Mouse (Mus musculus): ENCODE measurements at regions not wholly inside any gene's neighbourhood (a gene's known extent, or its start where the extent isn't known, plus 50 kb on each side); places are given as distances from the start of the nearest gene placed in this dataset.

GRCm38 (mm10) chr8:44656031-44656430 lies 279.2 kb upstream of the Fat1 start:
- H3K9me3 ChIP-seq (ENCODE audit: low read length): no peaks in the 10 kb centered on the region
- no peak overlapping the region for H3K4me2 ChIP-seq (ENCODE audit: low read depth, low read length)
- H3K27me3 ChIP-seq (ENCODE audit: insufficient read depth, low read length): no peaks in the 10 kb centered on the region
- no peak for TF ChIP-seq EP300 (IDR thresholded peaks at IDR 0.05; ENCODE audit: low read depth)
- TF ChIP-seq CTCF (IDR thresholded peaks at IDR 0.05; ENCODE audit: low read depth): no peak
- ATAC-seq: no peak
- H3K27ac ChIP-seq (ENCODE audit: low read depth): no peak overlapping the region
- H3K9ac ChIP-seq (replicated peaks): no peak overlapping the region
- no peak for DNase-seq
- no peak overlapping the region for H3K4me3 ChIP-seq (ENCODE audit: low read depth, low read length)
- H3K36me3 ChIP-seq (replicated peaks; ENCODE audit: insufficient read depth, low read length): no peaks in the 10 kb centered on the region
- H3K4me1 ChIP-seq (ENCODE audit: insufficient read depth): no peaks in the 10 kb centered on the region

GRCm38 (mm10) chr8:44656470-44656869 lies 278.8 kb upstream of the Fat1 start:
- H3K27me3 ChIP-seq (ENCODE audit: insufficient read depth, low read length): no peaks in the 10 kb centered on the region

DNA sequence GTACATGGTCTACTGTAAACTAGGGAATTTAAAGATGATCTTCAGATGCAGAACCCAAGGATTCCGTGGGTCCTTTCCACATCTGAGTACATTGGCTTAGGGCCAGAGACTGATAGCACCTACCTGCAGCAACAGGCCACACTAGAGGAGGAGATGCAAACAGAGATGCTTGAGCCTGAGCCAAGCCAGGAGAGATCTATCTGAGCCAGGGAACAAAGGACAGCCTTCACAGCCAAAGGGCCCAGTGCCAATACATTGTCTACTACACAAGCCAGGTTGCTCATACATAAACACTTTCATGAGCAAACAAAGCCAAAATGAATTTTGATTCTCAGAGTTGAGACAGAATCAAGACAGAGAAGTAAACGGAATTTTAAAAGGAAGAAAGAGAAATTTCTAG lies 273.6 kb upstream of the Fat1 start:
- ATAC-seq: no peak
- DNase-seq: no peak

More at GRCm38 (mm10) chr8:44656470-44656869, 278.8 kb upstream of the Fat1 start:
- Histone ChIP-seq H3K9ac (replicated peaks) (no peak overlapping the region), H3K4me1 (ENCODE audit: insufficient read depth) (no peaks in the 10 kb centered on the region), H3K36me3 (replicated peaks; ENCODE audit: insufficient read depth, low read length) (no peaks in the 10 kb centered on the region), H3K27ac (ENCODE audit: low read depth) (no peak overlapping the region), H3K4me3 (ENCODE audit: low read depth, low read length) (no peak overlapping the region), H3K4me2 (ENCODE audit: low read depth, low read length) (no peak overlapping the region), H3K9me3 (ENCODE audit: low read length) (no peaks in the 10 kb centered on the region)
- DNase-seq (no peak), ATAC-seq (no peak)
- WGBS (ENCODE audit: insufficient replicate concordance): 73% methylated on average over 4 of the region's 4 CpGs
- TF ChIP-seq EP300 (IDR thresholded peaks at IDR 0.05; ENCODE audit: low read depth) (no peak), CTCF (IDR thresholded peaks at IDR 0.05; ENCODE audit: low read depth) (no peak)

DNA sequence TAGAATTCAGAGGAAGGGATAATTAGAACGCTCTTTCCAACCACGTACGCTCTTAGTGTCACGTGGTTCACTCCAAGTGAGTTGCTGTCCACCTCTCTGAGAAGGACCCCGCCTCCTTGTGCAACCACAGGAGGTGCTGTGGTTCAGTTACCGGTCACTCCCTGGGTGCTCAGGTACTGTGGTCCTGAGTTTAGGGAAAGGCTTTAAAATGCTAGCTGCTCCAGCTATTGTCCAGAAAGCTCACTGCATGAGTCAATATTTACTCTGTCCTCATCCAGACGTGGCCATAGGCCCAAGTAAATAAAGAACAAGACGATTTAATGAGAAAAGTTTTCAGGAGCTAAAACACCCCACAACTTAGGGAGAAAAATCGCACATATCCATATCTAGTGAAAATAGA lies 248.1 kb upstream of the Fat1 start:
- ATAC-seq (no peak), DNase-seq (no peak)
- no peak overlapping the region for H3K27ac ChIP-seq (ENCODE audit: low read depth)
- no peaks in the 10 kb centered on the region for H3K4me1 ChIP-seq (ENCODE audit: insufficient read depth)
- 77% methylated on average over 9 of the region's 9 CpGs for WGBS (ENCODE audit: insufficient replicate concordance)
- H3K27me3 ChIP-seq (ENCODE audit: insufficient read depth, low read length): no peaks in the 10 kb centered on the region
- no peak overlapping the region for H3K4me2 ChIP-seq (ENCODE audit: low read depth, low read length)
- H3K9ac ChIP-seq (replicated peaks): no peak overlapping the region
- TF ChIP-seq EP300 (IDR thresholded peaks at IDR 0.05; ENCODE audit: low read depth) (no peak), CTCF (IDR thresholded peaks at IDR 0.05; ENCODE audit: low read depth) (no peak)
- no peaks in the 10 kb centered on the region for H3K9me3 ChIP-seq (ENCODE audit: low read length)
- H3K4me3 ChIP-seq (ENCODE audit: low read depth, low read length): no peak overlapping the region
- H3K36me3 ChIP-seq (replicated peaks; ENCODE audit: insufficient read depth, low read length): no peaks in the 10 kb centered on the region

More for the DNA sequence above, 273.6 kb upstream of the Fat1 start:
- no peaks in the 10 kb centered on the region for H3K27me3 ChIP-seq (ENCODE audit: insufficient read depth, low read length)
- H3K4me3 ChIP-seq (ENCODE audit: low read depth, low read length): no peak overlapping the region
- H3K4me1 ChIP-seq (ENCODE audit: insufficient read depth): no peaks in the 10 kb centered on the region
- no peak overlapping the region for H3K27ac ChIP-seq (ENCODE audit: low read depth)
- 50% methylated on average over 2 of the region's 2 CpGs for WGBS (ENCODE audit: insufficient replicate concordance)
- no peak overlapping the region for H3K9ac ChIP-seq (replicated peaks)
- TF ChIP-seq CTCF (IDR thresholded peaks at IDR 0.05; ENCODE audit: low read depth): no peak
- TF ChIP-seq EP300 (IDR thresholded peaks at IDR 0.05; ENCODE audit: low read depth): no peak
- no peak overlapping the region for H3K4me2 ChIP-seq (ENCODE audit: low read depth, low read length)
- H3K36me3 ChIP-seq (replicated peaks; ENCODE audit: insufficient read depth, low read length): no peaks in the 10 kb centered on the region
- no peaks in the 10 kb centered on the region for H3K9me3 ChIP-seq (ENCODE audit: low read length)

- Histone ChIP-seq H3K27ac (ENCODE audit: low read depth) (no peak overlapping the region), H3K9me3 (ENCODE audit: low read length) (no peaks in the 10 kb centered on the region), H3K9ac (replicated peaks) (no peak overlapping the region), H3K36me3 (replicated peaks; ENCODE audit: insufficient read depth, low read length) (no peaks in the 10 kb centered on the region), H3K4me2 (ENCODE audit: low read depth, low read length) (no peak overlapping the region), H3K27me3 (ENCODE audit: insufficient read depth, low read length) (no peaks in the 10 kb centered on the region), H3K4me1 (ENCODE audit: insufficient read depth) (no peaks in the 10 kb centered on the region), H3K4me3 (ENCODE audit: low read depth, low read length) (no peak overlapping the region)
- DNase-seq (no peak), ATAC-seq (no peak)
- 81% methylated on average over 9 of the region's 9 CpGs for WGBS (ENCODE audit: insufficient replicate concordance)
- TF ChIP-seq CTCF (IDR thresholded peaks at IDR 0.05; ENCODE audit: low read depth) (no peak), EP300 (IDR thresholded peaks at IDR 0.05; ENCODE audit: low read depth) (no peak)
These were observed 245.2 kb upstream of the Fat1 start for GRCm38 (mm10) chr8:44689837-44690592.

GRCm38 (mm10) chr8:44690593-44690950 lies 244.7 kb upstream of the Fat1 start:
- H3K9ac ChIP-seq (replicated peaks): no peak overlapping the region
- no peak overlapping the region for H3K4me3 ChIP-seq (ENCODE audit: low read depth, low read length)
- TF ChIP-seq EP300 (IDR thresholded peaks at IDR 0.05; ENCODE audit: low read depth) (no peak), CTCF (IDR thresholded peaks at IDR 0.05; ENCODE audit: low read depth) (no peak)
- H3K4me1 ChIP-seq (ENCODE audit: insufficient read depth): no peaks in the 10 kb centered on the region
- ATAC-seq: no peak
- no peak for DNase-seq
- H3K27me3 ChIP-seq (ENCODE audit: insufficient read depth, low read length): no peaks in the 10 kb centered on the region
- no peaks in the 10 kb centered on the region for H3K9me3 ChIP-seq (ENCODE audit: low read length)
- H3K36me3 ChIP-seq (replicated peaks; ENCODE audit: insufficient read depth, low read length): no peaks in the 10 kb centered on the region
- no peak overlapping the region for H3K4me2 ChIP-seq (ENCODE audit: low read depth, low read length)
- no peak overlapping the region for H3K27ac ChIP-seq (ENCODE audit: low read depth)
- WGBS (ENCODE audit: insufficient replicate concordance): 45% methylated on average over 4 of the region's 4 CpGs
